Mouse (Mus musculus) G1E (cell line): ENCODE data around the gene Pdcd7. TPM values are rescaled to one million over a fixed set of nuclear protein-coding genes. Genes with fewer than 3 reads are reported as not detected.
A peak's percentile ranks its signal among the peaks of the same experiment; 100 is the strongest.
"Not testable (repeated sequence)": the region's sequence is repeated elsewhere in the genome, so short reads cannot be mapped to it uniquely, and the experiment has no call there.

ENCODE experiments used
- ATAC-seq: 2 replicates; pipeline ENCODE4 v1.8.0; 2016; ENCODE audit warnings: mild to moderate bottlenecking; ENCODE audit not compliant: insufficient number of reproducible peaks, poor library complexity, low FRiP score, severe bottlenecking; ENCODE audit errors: extremely low read depth
- DNase-seq: peaks from one replicate; pipeline ENCODE4 v3.0.0; 2012; ENCODE audit warnings: low spot score
- H3K27me3 ChIP-seq: 2 replicates; pipeline ENCODE4 v1.6.1; 2012; ENCODE audit warnings: mild to moderate bottlenecking, low read length, inconsistent platforms; ENCODE audit not compliant: insufficient read depth
- H3K36me3 ChIP-seq: replicated peaks from 2 replicates; pipeline ENCODE3; 2012; ENCODE audit warnings: mild to moderate bottlenecking, inconsistent platforms
- H3K4me1 ChIP-seq: 2 replicates; pipeline ENCODE4 v1.6.1; 2012; ENCODE audit warnings: low read depth, low read length, inconsistent platforms, mixed read lengths; ENCODE audit not compliant: insufficient read depth
- H3K4me3 ChIP-seq: 2 replicates; pipeline ENCODE4 v1.5.1; 2012; ENCODE audit warnings: low read depth, mild to moderate bottlenecking, inconsistent platforms, low read length, moderate library complexity, mixed read lengths
- H3K9me3 ChIP-seq: replicated peaks from 2 replicates; pipeline ENCODE4 v1.6.1; 2012; ENCODE audit warnings: inconsistent platforms
- CTCF ChIP-seq: IDR thresholded peaks from 2 replicates; pipeline ENCODE4 v1.5.1; 2012; ENCODE audit warnings: low read depth, low read length, inconsistent platforms, mixed read lengths
- GATA1 ChIP-seq: IDR thresholded peaks from 2 replicates; pipeline ENCODE4 v1.6.1; 2012; ENCODE audit warnings: borderline replicate concordance, low read length, inconsistent platforms, mixed read lengths
- GATA2 ChIP-seq: IDR thresholded peaks from 2 replicates; pipeline ENCODE4 v1.6.1; 2012; ENCODE audit warnings: low read depth, low read length, inconsistent platforms, borderline replicate concordance
- POLR2AphosphoS5 ChIP-seq: IDR thresholded peaks from 2 replicates; pipeline ENCODE4 v1.6.1; 2012; ENCODE audit warnings: low read depth, low read length, inconsistent platforms; ENCODE audit not compliant: insufficient replicate concordance
- TAL1 ChIP-seq: conservative IDR thresholded peaks from 2 replicates; pipeline ENCODE4 v1.6.1; 2012; ENCODE audit warnings: low read depth, low read length, inconsistent platforms, mixed read lengths
- polyA plus RNA-seq: library from polyadenylated mRNA; stranded (reverse); fragments of >175 nt; gene quantifications from 2 replicates; pipeline ENCODE4 v1.2.3, GENCODE M21; 2012
- total RNA-seq, 2 experiments: library from RNA; stranded (forward) in 1 of 2; stranded (reverse) in 1 of 2; fragments of 200-1000 nt in 1 of 2; fragments of >200 nt in 1 of 2; fragmentation: Nextera tagmentation in 1 of 2; gene quantifications; 2 replicates each; pipeline ENCODE4 v1.2.3; 2014 to 2017

The Pdcd7 gene
- total and polyA plus RNA-seq, 3 experiments: 10.2 to 29.9 (median 22.7) TPM

- Histone ChIP-seq H3K27me3 (no peaks in the 10 kb centered on the region), H3K9me3 (no peaks in the 10 kb centered on the region), H3K4me1 (no peaks in the 10 kb centered on the region), H3K36me3 (peaks cover 76% of the 10 kb centered on the region), H3K4me3 (no peak overlapping the region)
- ATAC-seq (no peak), DNase-seq (no peak)
- TF ChIP-seq POLR2AphosphoS5: no peak
- no peak for TF ChIP-seq GATA2
- TF ChIP-seq GATA1: no peak
- TF ChIP-seq CTCF: no peak
- no peak for TF ChIP-seq TAL1
Measured at GRCm38 (mm10) chr9:65327371-65327770, 18.5 kb upstream of the Pdcd7 start.

DNA sequence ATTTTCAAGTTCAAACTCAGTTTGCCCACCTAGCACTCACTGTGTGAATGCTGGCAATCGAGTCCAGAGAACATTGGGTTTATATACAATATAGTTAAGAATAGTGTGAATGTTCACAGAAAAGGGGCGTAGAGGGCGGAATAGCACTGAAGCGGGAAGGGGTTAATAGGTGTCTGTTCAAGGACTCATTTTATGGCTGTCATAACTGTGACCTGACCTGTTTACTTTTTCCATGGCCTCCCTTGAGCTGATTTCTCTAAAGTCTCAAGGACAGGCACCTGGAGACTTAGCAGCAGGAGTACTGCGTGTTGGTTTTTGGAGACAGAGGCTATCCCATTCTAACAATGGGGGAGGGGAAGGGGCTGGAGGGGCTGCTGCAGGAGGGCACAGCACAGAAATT is 11.9 kb upstream of the Pdcd7 start:
- TF ChIP-seq TAL1 (no peak), GATA2 (no peak), CTCF (no peak), POLR2AphosphoS5 (no peak), GATA1 (no peak)
- no peak overlapping the region for H3K4me3 ChIP-seq
- H3K36me3 ChIP-seq: peaks cover 45% of the 10 kb centered on the region
- H3K9me3 ChIP-seq: no peaks in the 10 kb centered on the region
- no peaks in the 10 kb centered on the region for H3K27me3 ChIP-seq
- no peak for ATAC-seq
- H3K4me1 ChIP-seq: no peaks in the 10 kb centered on the region
- DNase-seq: no peak

- H3K9me3 ChIP-seq: peaks cover 10% of the 10 kb centered on the region
- no peaks in the 10 kb centered on the region for H3K4me1 ChIP-seq
- H3K4me3 ChIP-seq: no peak overlapping the region
- DNase-seq: no peak
- H3K27me3 ChIP-seq: peaks cover 2% of the 10 kb centered on the region; the same call in 1 of the 2 replicates
- peaks cover 23% of the 10 kb centered on the region for H3K36me3 ChIP-seq
- ATAC-seq: no peak
- TF ChIP-seq POLR2AphosphoS5 (no peak), TAL1 (no peak), GATA2 (no peak), CTCF (no peak), GATA1 (no peak)
Measured at GRCm38 (mm10) chr9:65339146-65339545, 6.8 kb upstream of the Pdcd7 start.

DNA sequence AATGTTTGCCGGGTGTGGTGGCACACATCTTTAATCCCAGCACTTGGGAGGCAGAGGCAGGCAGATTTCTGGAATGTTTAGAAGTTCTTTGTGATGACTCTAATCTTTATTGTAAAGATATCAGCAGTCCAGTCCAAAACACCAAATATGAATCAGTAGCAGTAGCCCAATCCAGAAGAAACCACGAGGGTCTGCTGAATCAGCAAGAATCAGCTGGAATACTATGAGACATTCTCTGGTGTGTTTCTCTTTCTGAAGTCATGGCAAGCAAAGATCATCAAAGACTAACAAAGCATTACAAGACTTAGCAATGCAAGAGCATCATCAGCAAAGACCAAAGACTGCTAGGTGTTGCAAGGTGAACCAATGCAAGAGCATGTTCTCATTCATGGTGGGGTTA is 5.5 kb upstream of the Pdcd7 start:
- TF ChIP-seq GATA2 (no peak), GATA1 (no peak), CTCF (no peak), TAL1 (no peak), POLR2AphosphoS5 (no peak)
- H3K4me3 ChIP-seq: no peak overlapping the region

DNA sequence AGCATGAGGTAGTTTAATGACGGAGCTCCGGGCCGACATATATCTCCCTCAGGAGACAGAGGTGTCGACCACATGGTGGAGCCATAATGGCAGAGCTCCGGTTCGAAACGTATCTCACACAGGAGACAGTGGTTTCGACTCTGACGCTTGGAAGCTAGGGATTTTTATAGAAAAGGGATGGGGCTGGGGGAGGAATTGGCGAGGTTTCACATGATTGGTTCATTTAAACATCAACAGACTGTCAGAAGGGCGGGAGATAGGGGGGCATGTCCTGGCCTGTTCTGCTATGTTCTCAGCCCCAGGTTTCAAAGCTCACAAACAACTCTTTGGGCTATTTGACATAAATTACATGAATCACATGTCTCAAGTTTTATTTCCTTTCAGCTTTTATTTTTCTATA is 465 bp upstream of the Pdcd7 start:
- not testable (repeated sequence) for H3K27me3 ChIP-seq, ATAC-seq, DNase-seq, H3K36me3 ChIP-seq
- Histone ChIP-seq H3K4me3 (peak overlapping the region; percentile 94), H3K4me1 (peaks cover 30% of the 10 kb centered on the region), H3K9me3 (peaks cover 15% of the 10 kb centered on the region)

More for the DNA sequence above, 5.5 kb upstream of the Pdcd7 start:
- no peak for ATAC-seq
- Histone ChIP-seq H3K27me3 (peaks cover 2% of the 10 kb centered on the region; the same call in 1 of the 2 replicates), H3K36me3 (peaks cover 17% of the 10 kb centered on the region), H3K9me3 (peaks cover 18% of the 10 kb centered on the region), H3K4me1 (no peaks in the 10 kb centered on the region)
- no peak for DNase-seq

- Histone ChIP-seq H3K9me3 (peaks cover 10% of the 10 kb centered on the region), H3K4me1 (peaks cover 33% of the 10 kb centered on the region), H3K4me3 (peak overlapping the region; percentile 94), H3K36me3 (peaks cover 14% of the 10 kb centered on the region), H3K27me3 (peaks cover 2% of the 10 kb centered on the region; the same call in 1 of the 2 replicates)
- no peak for ATAC-seq
- TF ChIP-seq CTCF: no peak
- TF ChIP-seq TAL1: no peak
- TF ChIP-seq POLR2AphosphoS5: no peak
- no peak for TF ChIP-seq GATA1
- no peak for TF ChIP-seq GATA2
- peak; percentile 72 for DNase-seq
Measured at GRCm38 (mm10) chr9:65346476-65347111, 690 bp downstream of the Pdcd7 start.
